10 mouse cellular contexts compared by ENCODE assay signal in the genomic region with DNA sequence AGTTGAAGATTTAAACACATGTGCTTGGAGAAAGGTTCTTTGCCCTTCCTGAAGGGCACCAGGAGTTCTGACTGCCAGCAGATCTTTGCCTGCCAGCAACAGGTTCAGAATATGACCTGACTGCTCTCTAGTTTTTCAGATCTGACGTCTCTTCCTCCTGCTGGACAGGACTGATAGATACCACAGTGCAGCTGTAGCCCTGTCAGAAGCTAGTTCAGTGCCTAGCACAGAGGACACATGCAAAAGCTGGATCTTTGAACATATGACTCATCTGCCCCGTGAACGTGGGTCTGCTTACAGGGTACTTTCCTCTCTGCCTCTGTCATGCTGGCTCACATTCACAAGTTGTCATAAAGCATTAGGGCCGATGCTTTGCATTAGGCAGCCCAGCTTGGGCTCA. TPM values are rescaled to one million over a fixed set of nuclear protein-coding genes. Genes with fewer than 3 reads are reported as not detected.
DNase-seq lines count a peak whose midpoint lies in the region; ATAC-seq and TF ChIP-seq lines count a peak whose summit lies in the region.
"Had no signal": no experiment of that assay in that cellular context is flagged by ENCODE, and none has a peak within 500 bp of the region (broad histone marks: within the 10 kb centered on the region; RNA-seq: fewer than 3 reads in every experiment).

No protein-coding gene starts in this region.

- H3K36me3 ChIP-seq in hindbrain, postnatal 0 days (ENCODE audit: insufficient read depth, low read length): no peaks in the 10 kb centered on the region
- H3K36me3 ChIP-seq in hindbrain, embryonic 10.5 days: no peaks in the 10 kb centered on the region
- H3K36me3 ChIP-seq in G1E (replicated peaks): peaks cover 36% of the 10 kb centered on the region
- no peaks in the 10 kb centered on the region for H3K36me3 ChIP-seq in kidney, postnatal 0 days (ENCODE audit: insufficient read depth, low read length)
- no peaks in the 10 kb centered on the region for H3K36me3 ChIP-seq in midbrain, embryonic 14.5 days (ENCODE audit: control insufficient read depth, insufficient read depth, low read length)
- H3K36me3 ChIP-seq: hindbrain, embryonic 12.5 days had no signal

- no peaks in the 10 kb centered on the region for H3K9me3 ChIP-seq in hindbrain, postnatal 0 days (ENCODE audit: low read length)
- no peaks in the 10 kb centered on the region for H3K9me3 ChIP-seq in hindbrain, embryonic 10.5 days
- H3K9me3 ChIP-seq in G1E (replicated peaks): no peaks in the 10 kb centered on the region
- no peaks in the 10 kb centered on the region for H3K9me3 ChIP-seq in kidney, postnatal 0 days (replicated peaks; ENCODE audit: low read length)
- H3K9me3 ChIP-seq in midbrain, embryonic 14.5 days (ENCODE audit: control insufficient read depth, low read length): no peaks in the 10 kb centered on the region
- H3K9me3 ChIP-seq: hindbrain, embryonic 12.5 days had no signal

- no peaks in the 10 kb centered on the region for H3K27me3 ChIP-seq in hindbrain, postnatal 0 days (ENCODE audit: insufficient read depth, low read length)
- H3K27me3 ChIP-seq in hindbrain, embryonic 10.5 days (ENCODE audit: insufficient read depth, poor library complexity, severe bottlenecking): no peaks in the 10 kb centered on the region
- H3K27me3 ChIP-seq in G1E (ENCODE audit: insufficient read depth, low read length): no peaks in the 10 kb centered on the region
- H3K27me3 ChIP-seq in kidney, postnatal 0 days (ENCODE audit: insufficient read depth, low read length): no peaks in the 10 kb centered on the region
- H3K27me3 ChIP-seq in midbrain, embryonic 14.5 days (ENCODE audit: control insufficient read depth, insufficient read depth, low read length): no peaks in the 10 kb centered on the region
- H3K27me3 ChIP-seq: hindbrain, embryonic 12.5 days had no signal

- no peak for ATAC-seq in hindbrain, postnatal 0 days
- ATAC-seq in G1E (ENCODE audit: extremely low read depth, insufficient number of reproducible peaks, low FRiP score, poor library complexity, severe bottlenecking): no peak
- ATAC-seq in kidney, postnatal 0 days (replicated peaks; ENCODE audit: low FRiP score, low read depth): peak; percentile 21; the same call in 1 of the 2 replicates
- no peak for ATAC-seq in midbrain, embryonic 14.5 days (ENCODE audit: low FRiP score, low TSS enrichment)

- WGBS in hindbrain, postnatal 0 days: 43% methylated on average over 4 of the region's 4 CpGs
- 75% methylated on average over 4 of the region's 4 CpGs for WGBS in hindbrain, embryonic 10.5 days
- WGBS in kidney, postnatal 0 days: 44% methylated on average over 4 of the region's 4 CpGs
- whole genome bisulfite sequencing in midbrain, embryonic 14.5 days: 60% methylated on average over 4 of the region's 4 CpGs

- TF ChIP-seq CTCF in hindbrain, postnatal 0 days (IDR thresholded peaks at IDR 0.05; ENCODE audit: low read depth): 0 out of 2 replicates have a peak, but pooled peaks have one; percentile 7
- TF ChIP-seq CTCF in G1E (IDR thresholded peaks at IDR 0.05; ENCODE audit: low read depth, low read length): no peak
- no peak for TF ChIP-seq CTCF in kidney, postnatal 0 days (IDR thresholded peaks at IDR 0.05; ENCODE audit: low read depth)

- no peak overlapping the region for H3K4me3 ChIP-seq in hindbrain, postnatal 0 days (ENCODE audit: low read length)
- H3K4me3 ChIP-seq in hindbrain, embryonic 10.5 days: no peak overlapping the region
- peak overlapping the region; percentile 6; the same call in 1 of the 2 replicates for H3K4me3 ChIP-seq in G1E (ENCODE audit: low read depth, low read length)
- no peak overlapping the region for H3K4me3 ChIP-seq in kidney, postnatal 0 days (replicated peaks; ENCODE audit: low read depth, low read length)
- H3K4me3 ChIP-seq in midbrain, embryonic 14.5 days (replicated peaks; ENCODE audit: low read depth, low read length): no peak overlapping the region
- H3K4me3 ChIP-seq: hindbrain, embryonic 12.5 days had no signal

- peaks cover 12% of the 10 kb centered on the region for H3K4me1 ChIP-seq in hindbrain, postnatal 0 days (ENCODE audit: insufficient read depth, low read length)
- H3K4me1 ChIP-seq in hindbrain, embryonic 10.5 days (replicated peaks): peaks cover 51% of the 10 kb centered on the region
- peaks cover 42% of the 10 kb centered on the region for H3K4me1 ChIP-seq in G1E (ENCODE audit: insufficient read depth, low read depth, low read length)
- H3K4me1 ChIP-seq in kidney, postnatal 0 days (replicated peaks; ENCODE audit: insufficient read depth, low read length): peaks cover 29% of the 10 kb centered on the region
- peaks cover 9% of the 10 kb centered on the region for H3K4me1 ChIP-seq in midbrain, embryonic 14.5 days (ENCODE audit: control insufficient read depth, insufficient read depth, low read length)

- H3K9ac ChIP-seq in hindbrain, postnatal 0 days (replicated peaks; ENCODE audit: low read length): no peak overlapping the region
- H3K9ac ChIP-seq in kidney, postnatal 0 days (ENCODE audit: low read depth, low read length): no peak overlapping the region
- no peak overlapping the region for H3K9ac ChIP-seq in midbrain, embryonic 14.5 days (replicated peaks; ENCODE audit: low read length)
- H3K9ac ChIP-seq: hindbrain, embryonic 12.5 days had no signal

- no peak for DNase-seq in hindbrain, postnatal 0 days (ENCODE audit: low spot score)
- no peak for DNase-seq in hindbrain, embryonic 10.5 days (ENCODE audit: low spot score)
- no peak for DNase-seq in G1E (ENCODE audit: low spot score)
- peak; percentile 30 to 54 for DNase-seq in heart, adult 9 months (ENCODE audit: low spot score in 2 of 2)
- DNase-seq in kidney, postnatal 0 days (ENCODE audit: low spot score): no peak
- DNase-seq in midbrain, embryonic 14.5 days: no peak
- no peak for DNase-seq in right cerebral cortex, postnatal 36 days (ENCODE audit: low spot score in 2 of 2)
- no peak for DNase-seq in urinary bladder, adult 2 months (ENCODE audit: low spot score)
- DNase-seq: thymus, postnatal 36 days had no signal

- no peak overlapping the region for H3K27ac ChIP-seq in hindbrain, postnatal 0 days
- H3K27ac ChIP-seq in hindbrain, embryonic 10.5 days: no peak overlapping the region
- peak overlapping the region; percentile 25; the same call in 1 of the 2 replicates for H3K27ac ChIP-seq in kidney, postnatal 0 days
- no peak overlapping the region for H3K27ac ChIP-seq in midbrain, embryonic 14.5 days (replicated peaks; ENCODE audit: low read depth, low read length)
- H3K27ac ChIP-seq: hindbrain, embryonic 12.5 days had no signal

- H3K4me2 ChIP-seq in hindbrain, postnatal 0 days (ENCODE audit: low read depth, low read length): 0 out of 2 replicates have a peak overlapping the region, but pooled peaks have one; percentile 0
- H3K4me2 ChIP-seq in kidney, postnatal 0 days (ENCODE audit: low read length): peak overlapping the region; percentile 27
- H3K4me2 ChIP-seq in midbrain, embryonic 14.5 days (ENCODE audit: low read length): no peak overlapping the region
- H3K4me2 ChIP-seq: hindbrain, embryonic 12.5 days had no signal

RNA-seq across cellular contexts. Expression of gene Tmem245, which starts 3.0 kb away (rescaled TPM):
- total RNA-seq in hindbrain, postnatal 0 days (2014; rRNA removed): 27.9 and 31.6 TPM in 2 replicates
- polyA plus RNA-seq in hindbrain, postnatal 0 days (2015; fragmentation: Nextera tagmentation; extraction: Ambion mirVana): 11.4 and 12.3 TPM in 2 replicates
- 10.8 and 13.4 TPM in 2 replicates for polyA plus RNA-seq in hindbrain, embryonic 10.5 days (2016; fragmentation: Nextera tagmentation; extraction: Ambion mirVana)
- total RNA-seq in G1E (2014; fragmentation: Nextera tagmentation): 28.8 and 34.8 TPM in 2 replicates
- total RNA-seq in G1E (2017): 9.1 and 10.2 TPM in 2 replicates
- polyA plus RNA-seq in G1E (2012): 0.52 and 0.90 TPM in 2 replicates
- polyA plus RNA-seq in kidney, postnatal 0 days (2015; fragmentation: Nextera tagmentation; extraction: Ambion mirVana): 5.6 and 6.4 TPM in 2 replicates
- 9.2 and 10.1 TPM in 2 replicates for polyA plus RNA-seq in midbrain, embryonic 14.5 days (2014; fragmentation: Nextera tagmentation; extraction: Ambion mirVana)
- 16.4 and 17.0 TPM in 2 replicates for polyA plus RNA-seq in urinary bladder, adult 2 months (2012; rRNA removed)

RNA-seq across cellular contexts. Expression of gene Frrs1l, which starts 45.9 kb away (rescaled TPM):
- total RNA-seq in hindbrain, postnatal 0 days (2014; rRNA removed): 38.1 and 38.3 TPM in 2 replicates
- 21.8 and 22.5 TPM in 2 replicates for polyA plus RNA-seq in hindbrain, postnatal 0 days (2015; fragmentation: Nextera tagmentation; extraction: Ambion mirVana)
- polyA plus RNA-seq in hindbrain, embryonic 10.5 days (2016; fragmentation: Nextera tagmentation; extraction: Ambion mirVana): 2.5 and 2.6 TPM in 2 replicates
- not detected in 2 replicates for total RNA-seq in G1E (2014; fragmentation: Nextera tagmentation)
- 0.05 and 0.06 TPM in 2 replicates for total RNA-seq in G1E (2017)
- not detected in 2 replicates for polyA plus RNA-seq in G1E (2012)
- 0.12 and 0.14 TPM in 2 replicates for polyA plus RNA-seq in kidney, postnatal 0 days (2015; fragmentation: Nextera tagmentation; extraction: Ambion mirVana)
- polyA plus RNA-seq in midbrain, embryonic 14.5 days (2014; fragmentation: Nextera tagmentation; extraction: Ambion mirVana): 21.3 and 24.3 TPM in 2 replicates
- polyA plus RNA-seq in urinary bladder, adult 2 months (2012; rRNA removed): 0.03 and 0.04 TPM in 2 replicates

Comparison
In these comparisons a context has a peak if more than half of its experiments do, and no peak if none do; other contexts are left out.
1. DNase-seq: peak in heart, adult 9 months (2 of 2); none in hindbrain, postnatal 0 days (single experiment), hindbrain, embryonic 10.5 days (single experiment), G1E (single experiment), kidney, postnatal 0 days (single experiment), midbrain, embryonic 14.5 days (single experiment), right cerebral cortex, postnatal 36 days (0 of 2) and urinary bladder, adult 2 months (single experiment).